Mouse (Mus musculus) lung, embryonic 16.5 days (tissue): ENCODE data around the gene Ttll10. TPM values are rescaled to one million over a fixed set of nuclear protein-coding genes. Genes with fewer than 3 reads are reported as not detected.

Experiments
- ATAC-seq: fragments of 200-750 bp; cut with Nextera tagmentation; 2 replicates; pipeline ENCODE4 v1.8.0; 2017; ENCODE audit warnings: low read depth, mild to moderate bottlenecking, moderate library complexity
- H3K27ac ChIP-seq: fragments of 300-500 bp; sonication (generic); 2 replicates; pipeline ENCODE4 v1.5.1; 2014; ENCODE audit warnings: mild to moderate bottlenecking, control low read depth, low read length
- H3K27me3 ChIP-seq: fragments of 300-500 bp; sonication (generic); 2 replicates; pipeline ENCODE4 v1.6.1; 2014; ENCODE audit warnings: low read depth, low read length, mixed read lengths; ENCODE audit not compliant: control insufficient read depth, insufficient read depth
- H3K36me3 ChIP-seq: fragments of 300-500 bp; sonication (generic); 2 replicates; pipeline ENCODE4 v1.6.1; 2014; ENCODE audit warnings: low read length; ENCODE audit not compliant: control insufficient read depth, insufficient read depth
- H3K4me1 ChIP-seq: fragments of 300-500 bp; sonication (generic); replicated peaks from 2 replicates; pipeline ENCODE4 v1.6.1; 2014; ENCODE audit warnings: low read length, mixed read lengths; ENCODE audit not compliant: control insufficient read depth, insufficient read depth
- H3K4me2 ChIP-seq: fragments of 300-500 bp; sonication (generic); 2 replicates; pipeline ENCODE4 v1.6.1; 2014; ENCODE audit warnings: low read depth, low read length, control low read depth
- H3K4me3 ChIP-seq: fragments of 300-500 bp; sonication (generic); 2 replicates; pipeline ENCODE4 v1.5.1; 2014; ENCODE audit warnings: mild to moderate bottlenecking, low read length, control low read depth
- H3K9ac ChIP-seq: fragments of 300-500 bp; sonication (generic); 2 replicates; pipeline ENCODE4 v1.6.1; 2014; ENCODE audit warnings: low read length, control low read depth
- H3K9me3 ChIP-seq: fragments of 300-500 bp; sonication (generic); 2 replicates; pipeline ENCODE4 v1.6.1; 2016; ENCODE audit warnings: low read length; ENCODE audit not compliant: control insufficient read depth
- WGBS: fragments of 180-500 bp; shearing (Covaris S2); extraction: QIAGEN DNeasy Blood & Tissue Kit; methylation state at CpG from one replicate; pipeline ENCODE4 v1.1.7; 2014; 5-methylcytosine and 5-hydroxymethylcytosine counted together
- polyA plus RNA-seq: library from polyadenylated mRNA; unstranded; fragments of >200 nt; fragmentation: Nextera tagmentation; extraction: Ambion mirVana; gene quantifications from 2 replicates; pipeline ENCODE4 v1.2.1, GENCODE M21; 2015

Gene Ttll10
- polyA plus RNA-seq, 1 experiment from 2014 or later, result 2.8 TPM

DNA sequence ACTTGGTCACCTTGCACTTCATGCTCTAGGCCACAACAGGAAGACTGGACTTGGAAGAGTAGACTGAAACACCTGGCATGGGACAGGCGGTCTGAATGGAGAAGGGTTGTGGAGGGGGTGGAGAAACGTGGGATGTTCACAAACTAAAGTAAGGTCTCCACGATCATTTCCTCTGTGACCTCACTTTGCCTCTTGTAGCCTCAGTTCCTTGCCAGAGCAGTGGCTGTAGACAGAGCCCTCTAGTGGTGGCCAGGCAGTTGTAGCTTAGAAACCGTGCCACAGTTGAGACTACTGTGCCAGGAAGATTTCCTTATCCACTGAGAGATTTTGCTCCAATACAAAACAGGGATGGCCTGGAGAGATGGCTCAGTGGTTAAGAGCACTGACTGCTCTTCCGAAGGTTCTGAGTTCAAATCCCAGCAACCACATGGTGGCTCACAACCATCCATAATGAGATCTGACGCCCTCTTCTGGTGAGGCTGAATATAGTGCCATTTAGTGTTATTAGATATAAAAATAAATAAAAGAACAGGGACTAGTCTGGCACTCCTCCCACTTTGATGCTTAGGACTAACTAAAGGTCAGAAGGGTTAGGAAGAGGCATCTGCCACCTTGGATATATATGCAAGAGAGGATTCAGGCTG, 25.6 kb downstream of the Ttll10 start:
- 40% methylated on average over 6 of the region's 6 CpGs for WGBS
- H3K4me2 ChIP-seq, result no peak overlapping the region
- H3K4me1 ChIP-seq, result peaks cover 16% of the 10 kb centered on the region
- H3K27me3 ChIP-seq, result peaks cover 12% of the 10 kb centered on the region
- no peak overlapping the region for H3K27ac ChIP-seq
- H3K36me3 ChIP-seq, result peaks cover 3% of the 10 kb centered on the region; the same call in 1 of the 2 replicates
- no peaks in the 10 kb centered on the region for H3K9me3 ChIP-seq
- no peak for ATAC-seq
- H3K4me3 ChIP-seq, result no peak overlapping the region
- H3K9ac ChIP-seq, result no peak overlapping the region

DNA sequence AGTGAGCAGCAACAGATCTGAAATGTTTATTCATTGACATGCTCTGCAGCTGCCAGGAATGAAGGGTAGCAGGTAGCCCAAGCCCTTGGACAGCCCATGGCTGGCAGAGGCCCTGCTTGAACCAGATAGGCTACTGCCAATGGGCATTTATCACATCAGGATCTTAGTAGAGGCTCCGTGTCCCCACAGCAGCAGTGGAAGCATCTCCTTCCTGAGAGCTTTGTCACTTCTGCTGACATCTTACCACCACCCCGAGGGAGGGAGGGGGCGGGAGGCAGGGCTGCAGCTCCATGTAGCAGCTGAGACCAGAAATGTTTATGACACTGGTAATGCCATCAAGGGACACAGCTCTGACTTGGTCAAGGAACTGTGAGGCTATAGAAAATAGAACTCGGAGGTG, 26.4 kb downstream of the Ttll10 start:
- no peak for ATAC-seq
- Histone ChIP-seq H3K4me2 (no peak overlapping the region), H3K9ac (no peak overlapping the region), H3K36me3 (peaks cover 3% of the 10 kb centered on the region; the same call in 1 of the 2 replicates), H3K27me3 (peaks cover 12% of the 10 kb centered on the region), H3K4me3 (no peak overlapping the region), H3K4me1 (peaks cover 16% of the 10 kb centered on the region), H3K27ac (peak overlapping the region; percentile 94; the same call in 1 of the 2 replicates), H3K9me3 (no peaks in the 10 kb centered on the region)
- 78% methylated on average over 4 of the region's 4 CpGs for WGBS

- Histone ChIP-seq H3K4me3 (peak overlapping the region; percentile 60), H3K9ac (peak overlapping the region; percentile 78), H3K27me3 (peaks cover 12% of the 10 kb centered on the region), H3K9me3 (no peaks in the 10 kb centered on the region), H3K4me1 (peaks cover 16% of the 10 kb centered on the region), H3K36me3 (peaks cover 3% of the 10 kb centered on the region; the same call in 1 of the 2 replicates), H3K27ac (peak overlapping the region; percentile 94), H3K4me2 (peak overlapping the region; percentile 82)
- WGBS, result under 1% methylated on average over 24 of the region's 24 CpGs
- ATAC-seq, result peak; percentile 94
Observed at GRCm38 (mm10) chr4:156031593-156032391, 27.4 kb downstream of the Ttll10 start.

GRCm38 (mm10) chr4:156031255-156031592, 28.0 kb downstream of the Ttll10 start:
- H3K9ac ChIP-seq, result peak overlapping the region; percentile 78
- peak; percentile 39 for ATAC-seq
- peak overlapping the region; percentile 94 for H3K27ac ChIP-seq
- peaks cover 3% of the 10 kb centered on the region; the same call in 1 of the 2 replicates for H3K36me3 ChIP-seq
- no peaks in the 10 kb centered on the region for H3K9me3 ChIP-seq
- peaks cover 19% of the 10 kb centered on the region for H3K4me1 ChIP-seq
- H3K4me2 ChIP-seq, result peak overlapping the region; percentile 82
- WGBS, result 3% methylated on average over 7 of the region's 7 CpGs
- H3K27me3 ChIP-seq, result peaks cover 11% of the 10 kb centered on the region
- peak overlapping the region; percentile 60 for H3K4me3 ChIP-seq

- Histone ChIP-seq H3K9me3 (no peaks in the 10 kb centered on the region), H3K27ac (peak overlapping the region; percentile 94; the same call in 1 of the 2 replicates), H3K4me1 (peaks cover 25% of the 10 kb centered on the region), H3K4me2 (peak overlapping the region; percentile 82), H3K4me3 (peak overlapping the region; percentile 60), H3K27me3 (peaks cover 6% of the 10 kb centered on the region; the same call in 1 of the 2 replicates), H3K9ac (peak overlapping the region; percentile 78), H3K36me3 (peaks cover 3% of the 10 kb centered on the region; the same call in 1 of the 2 replicates)
- 38% methylated on average over 9 of the region's 9 CpGs for WGBS
- peak; percentile 1; the same call in 1 of the 2 replicates for ATAC-seq
Observed at GRCm38 (mm10) chr4:156030651-156031118, 28.5 kb downstream of the Ttll10 start.

DNA sequence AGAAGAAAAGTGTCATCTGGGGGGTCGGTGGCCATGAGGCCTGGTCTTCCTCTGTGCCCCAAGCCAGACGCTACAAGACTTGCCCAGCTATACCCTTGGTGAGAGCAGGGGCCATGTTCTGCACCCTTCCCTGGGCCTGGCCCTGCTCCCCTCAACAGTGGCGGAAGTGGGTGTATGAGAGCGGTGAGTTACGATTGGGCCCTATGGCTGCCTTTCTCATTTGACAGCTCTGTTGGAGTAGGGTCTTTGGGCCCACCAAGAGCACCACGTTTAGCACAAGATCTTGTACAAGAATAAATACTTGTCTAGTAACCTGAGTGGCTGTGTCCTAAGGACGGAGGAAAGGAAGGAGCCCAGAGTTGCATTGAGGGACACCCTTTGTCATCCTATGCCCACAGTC, 30.6 kb downstream of the Ttll10 start:
- 89% methylated on average over 7 of the region's 7 CpGs for WGBS
- Histone ChIP-seq H3K4me1 (peaks cover 27% of the 10 kb centered on the region), H3K9me3 (no peaks in the 10 kb centered on the region), H3K27ac (no peak overlapping the region), H3K4me2 (no peak overlapping the region), H3K9ac (no peak overlapping the region), H3K4me3 (no peak overlapping the region), H3K27me3 (no peaks in the 10 kb centered on the region), H3K36me3 (peaks cover 3% of the 10 kb centered on the region; the same call in 1 of the 2 replicates)
- no peak for ATAC-seq

DNA sequence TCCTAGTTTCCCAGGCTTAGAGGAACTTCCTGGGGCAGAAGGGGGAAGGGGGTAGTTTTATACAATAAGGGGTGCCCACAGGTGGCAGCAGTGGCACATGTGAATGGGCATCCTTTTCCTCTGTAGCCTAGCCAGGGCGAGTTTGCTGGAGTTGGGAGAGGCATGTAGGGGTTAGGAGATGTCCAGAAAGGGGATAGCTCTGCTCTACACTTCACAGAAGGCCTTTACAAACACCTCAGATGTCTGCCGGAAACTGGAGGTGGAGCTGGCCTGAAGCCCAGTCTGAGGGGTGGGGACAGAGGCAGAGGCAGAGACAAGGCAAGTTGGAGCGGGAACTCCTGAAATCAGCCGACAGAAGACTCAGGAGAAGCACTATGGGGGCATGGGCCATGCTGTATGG, 33.2 kb downstream of the Ttll10 start, which contains the start of gene Tnfrsf18:
Tnfrsf18 (plus strand) TSS at position 152 of the 400 bp plus-strand sequence.
- Histone ChIP-seq H3K27me3 (no peaks in the 10 kb centered on the region), H3K4me3 (no peak within 1 kb of the TSS), H3K4me1 (peaks cover 19% of the 10 kb centered on the region), H3K4me2 (no peak within 1 kb of the TSS; the same call in 1 of the 2 replicates), H3K9ac (peak within 1 kb of the TSS; percentile 49), H3K27ac (peak within 1 kb of the TSS; percentile 36), H3K36me3 (peaks cover 3% of the 10 kb centered on the region; the same call in 1 of the 2 replicates), H3K9me3 (no peaks in the 10 kb centered on the region)
- WGBS, result 6% methylated on average over 4 of the region's 4 CpGs
- peak; percentile 56 for ATAC-seq

DNA sequence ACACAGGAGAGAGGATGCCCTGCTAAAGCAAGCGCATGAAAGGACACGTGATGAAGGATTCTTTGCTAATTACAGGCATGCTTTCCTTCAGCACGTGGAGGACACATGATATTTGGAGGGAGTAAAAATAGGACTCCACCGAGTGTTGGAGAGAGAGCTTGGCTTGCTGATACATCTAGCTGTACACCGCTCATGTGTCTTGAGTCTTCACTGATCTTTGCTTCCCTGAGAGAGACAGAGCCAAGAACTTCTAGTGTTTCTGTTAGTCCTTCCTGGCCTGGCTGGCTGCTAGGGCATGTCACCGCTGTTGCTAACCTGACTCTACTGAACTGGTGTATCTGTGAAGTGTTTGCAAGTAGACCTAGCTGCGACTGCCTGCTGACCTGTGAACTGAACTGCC, 35.0 kb downstream of the Ttll10 start:
- 88% methylated on average over 7 of the region's 7 CpGs for WGBS
- Histone ChIP-seq H3K27me3 (no peaks in the 10 kb centered on the region), H3K4me3 (no peak overlapping the region), H3K36me3 (no peaks in the 10 kb centered on the region), H3K4me1 (peaks cover 11% of the 10 kb centered on the region), H3K27ac (no peak overlapping the region), H3K9ac (no peak overlapping the region), H3K4me2 (no peak overlapping the region), H3K9me3 (no peaks in the 10 kb centered on the region)
- ATAC-seq, result no peak

- Histone ChIP-seq H3K27me3 (no peaks in the 10 kb centered on the region), H3K4me2 (no peak overlapping the region), H3K9me3 (no peaks in the 10 kb centered on the region), H3K9ac (no peak overlapping the region), H3K27ac (no peak overlapping the region), H3K4me1 (peaks cover 11% of the 10 kb centered on the region), H3K36me3 (no peaks in the 10 kb centered on the region), H3K4me3 (no peak overlapping the region)
- 58% methylated on average over 9 of the region's 9 CpGs for WGBS
- ATAC-seq, result no peak
Observed at GRCm38 (mm10) chr4:156023520-156023919, 35.7 kb downstream of the Ttll10 start.
